Mouse (Mus musculus): Measurements from ENCODE around the gene Plekhg3. TPM values are rescaled to one million over a fixed set of nuclear protein-coding genes. Genes with fewer than 3 reads are reported as not detected.

Gene Plekhg3
- total RNA-seq, 2 experiments from 2014 or later, result 3.8 to 4.8 TPM

DNA sequence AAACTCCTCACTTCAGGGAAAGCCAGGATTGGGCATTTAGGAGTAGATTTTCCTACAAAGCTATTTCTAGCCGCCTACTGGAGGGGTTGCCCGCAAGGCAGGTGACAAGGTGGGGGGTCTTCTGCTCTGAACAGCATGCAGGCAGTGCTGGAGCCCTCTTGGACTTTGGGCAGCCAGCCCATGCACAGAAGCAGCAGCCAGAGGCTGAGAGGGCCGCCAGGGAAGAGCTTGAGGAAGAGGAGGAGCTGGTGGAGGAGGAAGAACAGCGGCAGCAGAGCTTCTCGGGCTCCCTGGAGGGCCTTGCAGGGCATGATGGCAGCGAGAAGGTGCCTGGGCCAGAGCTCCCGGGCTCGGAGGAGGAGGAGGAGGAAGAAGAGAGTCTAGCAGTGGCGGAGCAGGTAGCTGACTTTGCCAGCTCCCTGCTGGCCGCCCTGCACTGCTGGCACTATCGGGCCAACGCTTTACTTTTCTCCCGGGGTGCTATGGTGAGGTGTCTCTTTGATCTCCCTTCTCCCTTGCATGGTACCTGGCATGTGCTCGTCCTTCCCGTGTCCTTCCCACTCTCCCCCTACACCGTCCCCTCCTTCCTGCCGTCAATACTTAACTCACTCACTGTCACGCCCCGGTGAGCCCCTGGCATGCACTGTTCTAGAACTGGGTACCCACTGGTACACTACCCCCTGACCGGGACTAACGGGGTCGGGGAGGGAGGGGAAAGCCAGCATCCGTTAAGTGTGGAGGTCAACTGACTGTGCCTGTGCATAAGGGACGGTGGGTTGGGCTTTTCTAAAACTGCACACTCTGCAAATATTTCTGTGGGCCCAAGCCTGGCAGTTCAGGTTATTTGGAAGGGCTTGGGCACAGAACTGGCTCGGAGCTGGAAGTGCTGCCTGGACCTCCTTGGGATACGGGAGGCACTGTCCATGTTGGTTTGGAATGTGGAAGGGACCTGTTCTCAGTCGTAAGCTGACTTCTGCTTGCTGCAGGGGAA, 41.9 kb downstream of the Plekhg3 start:
- no peak for DNase-seq (ENCODE audit: extremely low spot score in 1 of 2, low spot score in 2 of 2)
- intact Hi-C loops (cut with DNase I), result no loop called here

- no peak for DNase-seq (ENCODE audit: extremely low spot score in 1 of 2, low spot score in 2 of 2)
- intact Hi-C loops (cut with DNase I), result no loop called here
Measured at GRCm38 (mm10) chr12:76573381-76573780, 42.7 kb downstream of the Plekhg3 start.

DNA sequence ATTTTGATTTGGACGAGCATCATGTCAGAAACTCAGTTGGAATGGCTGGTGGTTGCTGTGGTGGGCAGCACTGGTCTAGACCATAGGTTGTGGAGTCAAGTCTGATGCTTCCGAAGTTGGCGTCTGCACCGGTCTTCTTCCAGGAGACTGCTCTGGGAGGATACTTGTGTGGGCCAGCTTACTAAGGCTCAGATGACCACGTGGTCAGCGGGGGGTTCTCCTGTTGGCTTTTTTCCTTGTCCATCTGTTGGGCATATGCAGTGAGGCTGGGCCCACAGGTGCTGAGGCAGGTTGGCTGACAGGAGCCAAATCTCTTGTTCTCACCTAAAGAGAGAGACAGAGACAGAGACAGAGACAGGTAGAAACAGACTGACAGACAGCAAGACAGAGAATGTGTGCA, 44.1 kb downstream of the Plekhg3 start:
- DNase-seq (ENCODE audit: extremely low spot score in 1 of 2, low spot score in 2 of 2), result no peak
- intact Hi-C loops (cut with DNase I), result no loop called here

- intact Hi-C loops (cut with DNase I), result no loop called here
- no peak for DNase-seq (ENCODE audit: extremely low spot score in 1 of 2, low spot score in 2 of 2)
Measured at GRCm38 (mm10) chr12:76576061-76576460, 45.4 kb downstream of the Plekhg3 start.

DNA sequence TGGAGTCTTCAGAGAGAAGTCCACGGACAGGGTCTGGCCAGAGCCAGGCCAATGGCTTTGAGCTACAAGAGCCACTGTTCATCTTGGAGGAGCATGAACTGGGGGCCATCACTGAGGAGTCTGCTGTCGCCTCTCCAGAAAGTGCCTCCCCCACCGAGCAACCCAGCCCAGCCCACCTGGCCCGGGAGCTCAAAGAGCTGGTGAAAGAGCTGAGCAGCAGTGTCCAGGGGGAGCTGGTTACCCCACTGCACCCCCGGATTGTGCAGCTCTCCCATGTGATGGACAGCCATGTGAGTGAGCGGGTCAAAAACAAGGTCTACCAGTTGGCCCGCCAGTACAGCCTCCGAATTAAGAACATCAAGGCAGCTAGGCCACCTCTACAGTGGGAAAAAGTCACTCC, 46.1 kb downstream of the Plekhg3 start:
- intact Hi-C loops (cut with DNase I), result no loop called here
- no peak for DNase-seq (ENCODE audit: extremely low spot score in 1 of 2, low spot score in 2 of 2)

- intact Hi-C loops (cut with DNase I), result no loop called here
- no peak for DNase-seq (ENCODE audit: extremely low spot score in 1 of 2, low spot score in 2 of 2)
Measured at GRCm38 (mm10) chr12:76577858-76578257, 47.2 kb downstream of the Plekhg3 start.

GRCm38 (mm10) chr12:76578465-76578864, 47.8 kb downstream of the Plekhg3 start:
- intact Hi-C loops (cut with DNase I), result no loop called here
- DNase-seq (ENCODE audit: extremely low spot score in 1 of 2, low spot score in 2 of 2), result no peak

GRCm38 (mm10) chr12:76579806-76580205, 49.1 kb downstream of the Plekhg3 start:
- DNase-seq (ENCODE audit: extremely low spot score in 1 of 2, low spot score in 2 of 2), result no peak
- intact Hi-C loops (cut with DNase I), result no loop called here

DNA sequence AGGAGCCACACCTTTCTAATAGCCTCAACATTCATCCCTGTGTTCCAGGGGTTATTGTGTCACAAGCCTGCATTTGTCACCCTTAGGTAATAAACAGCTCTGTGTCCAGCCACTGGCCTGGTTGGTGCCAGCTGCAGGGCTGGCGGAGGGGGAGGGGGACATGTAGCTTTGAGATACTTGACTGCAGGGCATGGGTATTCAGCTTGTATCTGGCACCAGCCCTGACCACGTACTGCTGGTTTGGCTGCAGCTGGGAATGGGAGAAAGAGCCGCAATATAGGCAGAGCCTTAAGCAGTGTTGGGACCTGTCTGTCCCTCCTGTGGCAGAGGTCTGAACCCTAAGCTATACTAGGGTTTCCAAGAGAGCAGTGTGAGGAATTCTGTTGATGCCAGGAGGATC, 51.4 kb downstream of the Plekhg3 start:
- DNase-seq (ENCODE audit: extremely low spot score in 1 of 2, low spot score in 2 of 2), result no peak
- intact Hi-C loops (cut with DNase I), result no loop called here

DNA sequence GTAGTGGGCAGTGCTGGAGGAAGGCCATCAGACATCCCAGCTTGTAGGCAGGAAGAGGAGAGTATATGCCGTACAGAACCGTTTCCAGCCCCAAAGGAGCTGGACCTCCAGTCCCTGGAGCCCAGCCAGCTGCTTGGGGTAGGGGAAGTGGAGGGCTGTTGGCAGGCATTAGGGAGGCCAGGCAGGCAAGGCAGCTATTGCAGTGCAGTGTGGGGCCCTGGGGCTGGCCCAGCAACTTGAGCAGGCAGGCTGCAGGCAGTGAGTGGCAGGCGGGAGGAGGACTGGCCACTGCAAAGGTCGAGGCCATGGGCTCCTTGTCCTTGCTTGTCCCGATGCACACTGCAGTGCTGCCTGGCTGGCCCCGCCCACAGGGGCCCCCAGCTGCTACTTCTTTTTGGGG, 52.1 kb downstream of the Plekhg3 start:
- peak; percentile 29 to 76 for DNase-seq (ENCODE audit: extremely low spot score in 1 of 2, low spot score in 2 of 2)
- intact Hi-C loops (cut with DNase I), result no loop called here

- DNase-seq (ENCODE audit: extremely low spot score in 1 of 2, low spot score in 2 of 2), result no peak
Measured at GRCm38 (mm10) chr12:76583454-76583853, 52.8 kb downstream of the Plekhg3 start.

GRCm38 (mm10) chr12:76585028-76585427, 54.3 kb downstream of the Plekhg3 start:
- intact Hi-C loops (cut with DNase I), result no loop called here
- no peak for DNase-seq (ENCODE audit: extremely low spot score in 1 of 2, low spot score in 2 of 2)

More at GRCm38 (mm10) chr12:76583454-76583853, 52.8 kb downstream of the Plekhg3 start:
- intact Hi-C loops (cut with DNase I), result no loop called here

DNA sequence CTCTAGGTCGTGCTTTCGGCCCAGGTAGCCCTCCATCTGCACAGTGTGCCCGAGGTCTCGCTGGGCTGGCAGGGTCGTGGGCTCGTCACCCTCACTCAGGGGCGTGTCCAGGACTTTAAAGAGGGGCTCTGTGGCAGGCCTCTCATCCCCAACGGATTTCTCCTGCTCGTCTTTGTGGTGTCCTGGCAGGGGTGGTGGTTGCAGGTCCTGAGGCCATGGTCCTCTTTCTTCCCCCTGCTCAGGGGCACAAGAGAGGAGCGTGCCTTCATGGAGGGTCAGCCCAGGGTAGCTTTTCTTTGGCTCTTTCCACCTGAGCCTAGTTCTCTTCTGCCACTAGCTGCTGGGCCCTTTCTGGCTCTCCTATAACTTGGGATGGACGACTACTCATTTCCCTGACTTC, 56.7 kb downstream of the Plekhg3 start:
- peak in 1 of 2 experiments; percentile 24 for DNase-seq (ENCODE audit: extremely low spot score in 1 of 2, low spot score in 2 of 2)
- intact Hi-C loops (cut with DNase I), result no loop called here

GRCm38 (mm10) chr12:76589531-76589930, 58.8 kb downstream of the Plekhg3 start:
- DNase-seq (ENCODE audit: extremely low spot score in 1 of 2, low spot score in 2 of 2), result peak in 1 of 2 experiments; percentile 24
- intact Hi-C loops (cut with DNase I), result no loop called here

DNA sequence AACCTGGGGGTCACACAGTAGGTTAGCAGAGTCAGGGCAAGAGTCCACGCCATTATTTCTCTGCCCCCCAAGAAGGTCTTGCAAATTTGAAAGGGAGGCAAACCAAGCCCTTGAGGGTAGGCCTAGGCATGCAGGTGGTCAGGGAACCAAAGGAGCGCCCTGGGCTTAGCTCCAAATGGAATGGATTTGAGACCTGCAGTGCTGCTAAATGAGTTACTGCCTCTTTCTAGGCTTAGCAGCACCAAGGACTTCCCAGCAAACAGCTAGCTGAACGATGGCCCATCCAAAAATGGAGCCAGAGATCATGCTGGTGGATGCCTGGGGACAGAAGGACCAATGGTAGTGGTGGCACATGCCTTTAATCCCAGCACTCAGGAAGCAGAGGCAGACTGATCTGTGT, 60.3 kb downstream of the Plekhg3 start:
- intact Hi-C loops (cut with DNase I), result loop anchor here (5.0 to 10.0 kb wide), 2 partner anchors 131 to 226 kb away; partner anchors contain the start of gene Zbtb25
- DNase-seq (ENCODE audit: extremely low spot score in 1 of 2, low spot score in 2 of 2), result no peak

GRCm38 (mm10) chr12:76592213-76592612, 61.5 kb downstream of the Plekhg3 start:
- intact Hi-C loops (cut with DNase I), result loop anchor here (5.0 to 10.0 kb wide), 2 partner anchors 130 to 227 kb away; partner anchors contain the start of gene Zbtb25
- peak in 1 of 2 experiments; percentile 41 for DNase-seq (ENCODE audit: extremely low spot score in 1 of 2, low spot score in 2 of 2)

- DNase-seq (ENCODE audit: extremely low spot score in 1 of 2, low spot score in 2 of 2), result no peak
Measured at GRCm38 (mm10) chr12:76593254-76593653, 62.6 kb downstream of the Plekhg3 start.

GRCm38 (mm10) chr12:76593839-76594322, 63.2 kb downstream of the Plekhg3 start:
- DNase-seq (ENCODE audit: extremely low spot score in 1 of 2, low spot score in 2 of 2), result peak; percentile 39 to 83
- intact Hi-C loops (cut with DNase I), result loop anchor here (5.0 to 10.0 kb wide), 2 partner anchors 128 to 229 kb away; partner anchors contain the start of gene Zbtb25

More at GRCm38 (mm10) chr12:76593254-76593653, 62.6 kb downstream of the Plekhg3 start:
- intact Hi-C loops (cut with DNase I), result loop anchor here (5.0 to 10.0 kb wide), 2 partner anchors 129 to 228 kb away; partner anchors contain the start of gene Zbtb25

GRCm38 (mm10) chr12:76594556-76594955, 63.9 kb downstream of the Plekhg3 start:
- intact Hi-C loops (cut with DNase I), result loop anchor here (5.0 to 10.0 kb wide), 2 partner anchors 128 to 230 kb away; partner anchors contain the start of gene Zbtb25
- DNase-seq (ENCODE audit: extremely low spot score in 1 of 2, low spot score in 2 of 2), result no peak

DNA sequence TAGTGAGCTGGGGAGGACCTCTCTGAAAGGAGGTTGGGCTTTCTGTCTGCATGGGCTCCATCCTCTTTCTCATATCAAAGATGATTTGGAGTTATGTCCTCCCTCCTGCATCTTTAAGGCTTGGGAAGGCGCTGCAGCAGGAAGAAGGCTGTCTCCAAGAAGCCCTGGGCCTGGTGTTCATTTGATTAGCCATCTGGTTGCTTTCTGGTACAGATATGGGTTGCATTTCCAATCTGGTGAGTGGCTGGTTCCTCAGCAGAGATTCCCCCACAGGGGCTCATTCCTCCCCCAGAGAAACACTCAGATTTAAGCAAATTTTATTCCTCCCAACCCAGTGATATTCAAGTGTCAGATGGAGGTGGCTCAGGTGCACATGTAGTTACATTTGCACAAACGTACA, 65.1 kb downstream of the Plekhg3 start:
- intact Hi-C loops (cut with DNase I), result loop anchor here (5.0 to 10.0 kb wide), 2 partner anchors 99 to 231 kb away; partner anchors contain the start of gene Zbtb25
- no peak for DNase-seq (ENCODE audit: extremely low spot score in 1 of 2, low spot score in 2 of 2)

All from left cerebral cortex, postnatal 10 days (tissue).